Mouse (Mus musculus) mouse embryonic stem cell (cell line): ENCODE data around the gene Prkci.

ENCODE experiments used
- in situ Hi-C, 2 experiments: fragments of 300-500 bp; cut with MboI; formaldehyde crosslinking; loops; 1 replicate in 1 of 2; 3 replicates in 1 of 2; pipeline ENCODE4 v1.14.3; 2019 to 2020; ENCODE audit warnings: low sequenced_read_pairs in 2 of 2, low pct_unique_long_range_greater_than_20kb in 1 of 2, mixed read lengths in 1 of 2; ENCODE audit not compliant: unreplicated experiment in 1 of 2

The Prkci gene

DNA sequence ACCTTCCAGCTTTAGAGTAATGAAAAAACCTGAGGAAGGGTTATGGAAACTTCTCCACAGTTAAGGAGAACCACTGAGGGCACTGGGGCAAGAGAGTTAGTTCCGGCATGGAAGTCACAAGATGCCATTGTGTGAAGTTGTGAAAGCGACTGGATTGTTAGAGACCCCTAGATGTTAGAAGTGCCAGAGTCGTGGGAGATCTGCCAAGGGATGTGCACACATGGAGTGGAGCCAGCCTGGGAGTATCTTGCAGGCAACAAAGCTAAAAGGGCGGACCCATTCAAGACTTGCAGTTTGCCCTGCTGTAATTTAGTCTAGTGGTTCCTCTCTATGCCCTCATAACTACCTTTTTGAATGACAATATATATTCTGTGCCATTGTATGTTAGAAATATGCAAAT lies 25.1 kb downstream of the Prkci start:
- in situ Hi-C loops, result no loop called here

DNA sequence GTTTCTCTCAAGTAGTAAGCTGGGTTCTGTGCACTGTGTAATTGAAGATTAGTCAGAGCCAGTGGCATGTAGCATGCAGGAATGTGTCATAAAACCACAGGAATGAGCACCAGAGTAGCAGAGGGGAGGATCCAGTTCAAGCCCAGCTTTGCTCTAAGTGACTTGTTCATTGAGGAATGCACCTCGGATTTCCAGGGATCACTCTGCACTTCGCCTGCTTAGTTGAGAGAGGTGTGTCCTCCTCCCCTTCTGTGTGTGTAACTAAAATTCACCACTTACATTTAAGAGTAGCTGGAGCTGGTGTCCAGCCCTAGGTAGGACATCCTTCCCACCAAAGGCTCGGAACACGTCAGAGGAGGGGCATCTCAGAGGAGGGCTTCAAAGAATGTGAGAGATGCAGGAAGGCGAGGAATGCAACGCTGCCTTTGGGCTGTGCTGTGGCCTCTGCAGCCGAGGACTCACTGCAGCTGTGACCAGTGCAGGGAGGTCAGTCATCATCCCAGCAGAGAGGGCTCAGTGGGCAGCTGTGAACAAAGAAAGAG lies 27.4 kb downstream of the Prkci start:
- in situ Hi-C loops, result no loop called here

DNA sequence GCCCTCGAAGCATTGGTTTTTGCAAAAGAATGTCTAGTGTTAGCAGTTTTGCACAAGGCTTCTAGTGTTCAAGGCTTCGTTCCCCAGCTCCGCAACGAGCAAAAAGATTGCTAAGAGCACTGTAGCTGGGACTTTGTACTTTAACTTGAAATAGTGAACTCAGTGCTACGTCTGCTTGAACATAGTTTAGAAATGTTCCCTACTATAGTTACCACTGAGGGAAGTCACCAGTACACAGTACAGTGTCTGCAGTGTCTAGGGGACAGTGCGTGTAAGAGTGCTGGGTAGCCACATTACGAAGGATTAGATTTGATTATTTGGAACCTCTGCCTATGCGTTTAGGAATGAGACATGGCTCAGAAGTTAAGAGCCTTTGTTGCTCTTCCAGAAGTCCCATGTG lies 32.2 kb downstream of the Prkci start:
- in situ Hi-C loops, result no loop called here

DNA sequence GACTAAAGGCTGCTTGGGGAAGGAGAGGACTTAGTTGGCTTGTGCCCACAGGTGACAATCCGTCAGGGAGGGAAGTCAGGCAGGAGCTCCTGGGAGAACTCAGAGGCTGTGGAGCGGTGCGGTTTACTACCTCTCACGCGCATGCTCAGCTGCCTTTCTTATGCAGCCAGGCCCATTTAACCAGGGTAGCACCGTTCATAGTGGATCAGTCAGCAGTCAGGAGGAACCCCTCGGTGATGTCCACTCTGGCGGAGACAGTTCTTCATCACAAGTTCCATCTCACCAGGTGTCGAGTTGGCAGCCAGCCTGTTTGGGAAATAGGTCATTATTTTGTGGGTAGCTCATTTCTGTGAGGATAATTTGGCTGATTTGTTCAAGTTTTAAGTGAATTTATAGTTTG lies 36.1 kb downstream of the Prkci start:
- in situ Hi-C loops, result no loop called here

DNA sequence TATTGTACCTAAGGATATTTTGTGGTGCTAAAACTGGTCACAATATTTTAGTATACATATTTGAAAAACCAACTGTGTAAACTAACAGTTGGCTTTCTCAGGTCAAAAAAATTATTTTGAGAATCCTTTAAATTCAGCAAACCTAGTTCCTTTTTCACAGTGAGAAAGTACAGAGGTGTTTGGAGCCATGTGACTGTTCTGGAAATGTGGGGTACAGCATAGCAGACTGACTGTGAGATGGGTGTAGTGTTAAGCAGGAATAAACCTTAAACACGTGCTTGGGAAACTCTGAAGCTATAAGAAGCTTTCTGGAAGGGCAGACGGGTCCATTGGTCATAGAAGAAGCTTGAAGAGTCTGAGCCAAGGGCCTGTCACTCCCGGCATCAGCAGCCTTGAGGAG lies 38.1 kb downstream of the Prkci start:
- in situ Hi-C loops, result no loop called here

DNA sequence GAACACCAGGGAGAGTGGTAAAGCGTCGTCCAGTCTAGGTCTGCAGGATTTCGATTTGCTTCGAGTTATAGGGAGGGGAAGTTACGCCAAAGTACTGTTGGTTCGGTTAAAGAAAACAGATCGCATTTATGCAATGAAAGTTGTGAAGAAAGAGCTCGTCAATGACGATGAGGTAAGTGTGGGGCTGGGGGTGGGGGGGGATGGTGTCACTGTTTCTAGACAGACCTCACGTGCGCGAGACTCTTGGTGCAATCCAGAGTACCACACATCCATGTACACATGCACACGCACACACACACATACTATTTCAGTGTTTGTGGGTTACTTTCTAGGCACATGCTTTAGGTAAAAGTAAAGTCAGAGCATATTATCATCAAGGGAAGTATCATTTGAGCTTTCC lies 42.3 kb downstream of the Prkci start:
- in situ Hi-C loops, result no loop called here

DNA sequence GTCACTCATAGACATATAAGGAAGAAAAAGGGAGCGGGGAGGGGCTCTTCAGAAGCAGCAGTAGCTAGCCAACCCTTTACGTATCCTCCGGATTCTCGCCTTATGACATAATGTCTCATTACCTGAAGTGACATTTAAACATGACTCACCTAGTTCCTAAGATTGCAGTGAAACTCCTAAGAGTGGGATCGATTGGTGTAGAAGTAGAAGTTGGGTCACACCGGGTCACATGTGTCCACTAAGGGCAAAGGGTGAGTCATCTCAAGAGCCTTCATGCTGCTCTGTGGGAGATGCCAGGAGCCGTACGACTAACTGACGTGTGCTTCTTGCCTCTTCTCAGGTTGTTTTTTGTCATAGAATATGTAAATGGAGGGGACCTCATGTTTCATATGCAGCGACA lies 43.1 kb downstream of the Prkci start:
- in situ Hi-C loops, result no loop called here

DNA sequence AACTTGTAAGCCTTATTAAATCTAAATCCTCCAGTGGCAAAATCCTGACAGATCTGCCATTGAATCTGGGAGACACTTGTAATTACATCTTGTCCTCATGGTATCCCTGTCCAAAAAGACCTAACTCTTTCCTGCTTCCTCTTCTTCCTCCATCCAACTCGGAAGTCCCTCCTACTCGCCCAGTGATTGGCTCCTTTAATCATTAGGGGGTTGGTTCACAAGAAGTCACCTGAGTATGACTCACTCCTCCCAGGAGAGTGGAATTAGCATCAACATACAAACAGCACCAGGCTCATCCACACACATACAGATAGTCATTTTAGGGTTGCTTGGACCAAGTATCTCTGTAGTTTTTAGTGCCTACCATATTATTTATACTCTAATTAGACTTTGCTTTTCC lies 47.4 kb downstream of the Prkci start:
- in situ Hi-C loops, result no loop called here

DNA sequence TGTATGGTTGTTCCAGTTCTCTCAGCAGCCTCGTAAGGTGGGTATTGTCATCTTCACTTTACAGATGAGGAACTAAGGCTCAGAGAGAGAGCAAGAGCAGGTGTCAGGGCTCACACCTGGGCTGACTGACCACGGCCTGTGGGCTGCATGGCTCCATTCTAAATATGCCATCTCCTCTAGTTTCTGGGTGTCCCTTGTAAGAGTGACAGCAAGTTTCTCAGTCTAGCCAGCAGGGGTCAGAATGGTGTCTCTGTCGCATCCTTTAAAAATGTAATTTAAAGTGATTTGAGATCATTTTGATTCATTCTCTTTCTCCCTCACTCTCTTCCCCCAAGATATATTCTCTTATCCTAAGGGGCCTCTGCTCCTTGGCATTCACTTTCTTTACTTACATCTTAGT lies 51.7 kb downstream of the Prkci start:
- in situ Hi-C loops, result no loop called here

DNA sequence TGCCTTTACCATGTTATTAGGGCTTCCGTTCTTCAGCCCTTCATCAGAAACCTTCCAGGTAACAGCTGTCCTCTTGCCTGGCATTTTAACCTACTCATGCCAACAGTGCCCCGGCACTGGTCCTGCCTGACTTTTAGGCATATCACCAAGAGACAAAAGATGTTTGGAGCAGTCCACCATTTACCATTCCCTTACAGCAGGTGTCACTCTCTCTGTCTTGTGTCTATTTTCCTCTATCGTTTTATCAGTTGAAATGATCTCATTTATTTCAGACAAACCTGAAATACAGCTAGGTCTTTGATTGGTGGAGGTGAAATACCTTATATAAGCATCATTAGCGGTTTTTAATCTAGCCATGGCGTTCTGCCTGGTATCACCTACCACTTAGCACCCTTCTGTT lies 53.5 kb downstream of the Prkci start:
- in situ Hi-C loops, result no loop called here

DNA sequence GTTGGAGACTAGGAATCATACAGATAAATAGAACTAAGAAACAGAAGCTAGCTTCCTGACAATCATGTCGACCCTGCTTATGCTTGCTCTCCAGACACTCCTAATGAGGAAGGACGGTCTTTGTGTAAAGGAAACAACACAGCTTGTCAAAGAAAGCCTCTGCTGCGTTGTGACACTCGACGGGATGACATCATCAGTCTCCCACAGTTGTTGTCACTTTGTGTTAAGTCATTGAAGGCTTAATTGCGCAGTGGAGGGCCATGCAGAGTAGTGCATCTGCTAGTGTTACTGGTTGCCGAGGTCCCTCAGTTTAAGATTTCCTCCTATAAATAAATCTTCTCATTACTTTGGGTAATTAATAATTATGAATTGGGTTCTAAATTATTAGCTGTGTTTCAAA lies 54.8 kb downstream of the Prkci start:
- in situ Hi-C loops, result no loop called here

DNA sequence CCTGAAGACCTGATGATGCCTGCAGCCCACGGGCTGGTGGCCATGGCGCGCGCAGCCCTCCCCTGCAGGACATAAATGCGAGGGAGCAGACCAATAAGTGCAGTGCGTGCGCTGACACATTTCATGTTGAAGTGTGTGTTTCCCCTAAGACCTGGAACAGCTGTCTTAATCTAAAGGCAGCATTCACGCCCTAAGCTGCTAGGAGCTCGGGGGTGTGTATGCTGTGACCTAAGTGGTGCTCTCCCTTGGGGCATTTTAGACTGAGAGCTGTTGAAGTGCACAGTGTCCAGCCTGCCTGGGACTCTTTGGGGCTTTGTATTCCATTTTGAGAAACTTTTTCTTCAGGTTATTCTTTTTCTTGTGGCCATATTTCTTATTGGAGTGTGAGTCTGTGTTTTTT lies 56.2 kb downstream of the Prkci start:
- in situ Hi-C loops, result no loop called here

DNA sequence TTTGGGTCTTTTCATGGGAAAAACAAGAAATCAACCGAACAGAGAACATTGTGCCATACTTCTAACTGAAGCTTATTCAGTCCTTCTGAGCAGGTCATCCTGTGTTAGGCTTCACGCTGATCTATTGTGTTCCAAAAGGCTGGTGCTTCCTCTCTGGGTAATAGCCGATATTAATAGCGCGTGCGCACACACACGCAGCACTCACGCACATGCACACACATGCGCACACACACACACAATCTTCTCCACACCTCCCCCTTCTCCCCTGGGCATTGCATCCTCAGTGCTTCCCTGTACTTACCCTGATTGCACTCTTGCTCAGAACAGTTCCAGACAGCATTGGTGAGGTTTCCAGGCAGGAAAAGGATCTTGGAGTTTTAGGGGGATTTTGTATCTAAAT lies 57.6 kb downstream of the Prkci start:
- in situ Hi-C loops, result no loop called here

DNA sequence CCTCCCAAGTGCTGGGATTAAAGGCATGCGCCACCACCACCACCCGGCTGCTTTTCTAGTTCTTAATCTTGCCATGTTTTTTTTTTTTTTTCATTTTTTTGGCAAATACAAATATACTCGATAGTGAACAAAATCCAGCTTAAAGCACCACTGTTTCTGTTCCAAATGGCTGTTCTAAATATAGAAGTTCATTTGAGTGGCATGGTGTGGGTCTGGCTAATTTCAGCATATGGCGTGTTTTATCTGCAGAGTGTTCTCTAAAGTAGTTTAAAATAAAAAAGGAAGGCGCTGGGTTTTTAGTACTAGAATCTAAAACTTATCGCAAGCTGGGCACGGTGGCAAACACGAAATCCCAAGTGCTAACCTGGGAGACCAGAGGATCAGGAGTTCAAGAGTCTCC lies 59.3 kb downstream of the Prkci start:
- in situ Hi-C loops, result loop anchor here (5.0 kb wide), 2 partner anchors 37 to 82 kb away; no protein-coding TSS in a partner anchor

DNA sequence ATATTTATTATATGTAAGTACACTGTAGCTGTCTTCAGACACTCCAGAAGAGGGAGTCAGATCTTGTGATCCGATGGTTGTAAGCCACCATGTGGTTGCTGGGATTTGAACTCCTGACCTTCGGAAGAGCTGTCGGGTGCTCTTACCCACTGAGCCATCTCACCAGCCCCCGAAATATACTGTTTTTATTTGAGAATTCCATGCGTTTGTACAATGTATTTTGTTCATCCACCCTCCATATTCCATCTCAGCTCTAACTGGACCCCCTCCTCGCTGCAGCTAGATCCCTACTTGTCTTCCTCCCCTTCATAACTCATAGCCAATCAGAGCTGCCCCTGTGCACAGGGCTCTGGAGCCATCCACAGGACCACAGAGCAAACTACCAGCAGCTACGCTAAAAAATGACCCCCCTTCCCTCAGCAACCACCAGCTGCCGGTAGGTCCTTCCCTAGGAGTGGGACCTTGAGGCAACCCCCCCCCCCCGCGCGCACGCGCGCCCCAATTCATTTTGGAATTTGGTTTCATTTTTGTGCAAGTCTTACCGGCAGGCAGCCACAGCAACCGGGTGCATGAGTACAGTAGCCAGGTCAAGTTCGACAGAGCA lies 60.6 kb downstream of the Prkci start:
- in situ Hi-C loops, result loop anchor here (5.0 kb wide), 2 partner anchors 36 to 81 kb away; no protein-coding TSS in a partner anchor

DNA sequence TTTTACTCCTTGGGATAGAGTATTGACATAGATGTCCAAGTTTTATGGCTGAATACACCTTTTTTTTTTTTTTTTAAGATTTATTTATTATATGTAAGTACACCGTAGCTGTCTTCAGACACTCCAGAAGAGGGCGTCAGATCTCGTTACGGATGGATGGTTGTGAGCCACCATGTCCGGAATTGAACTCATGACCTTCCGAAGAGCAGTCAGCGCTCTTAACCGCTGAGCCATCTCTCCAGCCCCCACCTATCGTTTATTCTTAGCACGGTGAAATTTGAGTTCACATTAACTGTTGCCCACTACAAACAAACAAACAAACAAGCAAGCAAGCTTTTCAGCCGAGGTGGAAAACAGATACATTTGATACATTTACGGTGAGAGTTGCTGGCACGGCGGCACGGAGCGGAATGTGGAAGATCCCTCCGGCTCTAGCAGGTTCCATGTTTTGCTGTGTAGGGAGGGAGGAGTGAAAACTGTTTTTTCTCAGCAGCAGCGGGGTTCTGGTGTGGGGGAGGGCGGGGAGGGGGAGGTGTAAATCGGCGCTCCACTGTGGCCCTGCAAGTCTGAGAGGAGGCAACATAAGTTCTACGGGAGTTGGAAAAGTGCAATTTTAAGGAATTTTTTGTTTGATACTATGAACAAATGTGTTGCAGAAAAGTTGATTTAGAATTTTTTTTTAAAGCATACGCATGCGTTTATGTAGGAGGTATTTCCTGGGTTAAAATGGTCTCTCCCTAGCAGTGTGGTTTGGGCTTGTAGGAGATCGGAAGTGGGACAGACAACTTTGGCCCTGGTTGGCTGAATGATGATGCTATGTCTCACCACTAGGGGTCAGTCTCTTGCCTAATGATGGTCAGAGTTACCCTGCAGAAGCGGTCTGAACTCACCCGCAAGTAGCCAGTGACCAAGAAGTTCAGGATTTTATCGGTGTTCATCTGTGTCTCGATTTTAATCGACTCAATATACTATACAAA lies 61.4 kb downstream of the Prkci start:
- in situ Hi-C loops, result loop anchor here (5.0 kb wide), 2 partner anchors 35 to 80 kb away; no protein-coding TSS in a partner anchor

DNA sequence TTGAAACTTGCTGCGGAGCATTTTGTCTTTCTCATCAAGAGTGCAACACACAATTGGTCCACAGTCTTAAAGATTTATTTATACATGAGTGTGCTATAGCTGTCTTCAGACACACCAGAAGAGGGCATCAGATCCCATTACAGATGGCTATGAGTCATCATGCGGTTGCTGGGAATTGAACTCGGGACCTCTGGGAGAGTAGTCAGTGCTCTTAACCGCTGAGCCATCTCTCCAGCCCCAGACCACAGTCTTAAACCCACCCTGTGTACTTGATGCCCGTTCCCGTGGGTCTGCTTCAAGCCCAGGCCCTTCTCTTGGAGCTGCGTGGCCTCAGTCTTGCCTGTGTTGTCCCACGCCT lies 65.2 kb downstream of the Prkci start:
- in situ Hi-C loops, result no loop called here

DNA sequence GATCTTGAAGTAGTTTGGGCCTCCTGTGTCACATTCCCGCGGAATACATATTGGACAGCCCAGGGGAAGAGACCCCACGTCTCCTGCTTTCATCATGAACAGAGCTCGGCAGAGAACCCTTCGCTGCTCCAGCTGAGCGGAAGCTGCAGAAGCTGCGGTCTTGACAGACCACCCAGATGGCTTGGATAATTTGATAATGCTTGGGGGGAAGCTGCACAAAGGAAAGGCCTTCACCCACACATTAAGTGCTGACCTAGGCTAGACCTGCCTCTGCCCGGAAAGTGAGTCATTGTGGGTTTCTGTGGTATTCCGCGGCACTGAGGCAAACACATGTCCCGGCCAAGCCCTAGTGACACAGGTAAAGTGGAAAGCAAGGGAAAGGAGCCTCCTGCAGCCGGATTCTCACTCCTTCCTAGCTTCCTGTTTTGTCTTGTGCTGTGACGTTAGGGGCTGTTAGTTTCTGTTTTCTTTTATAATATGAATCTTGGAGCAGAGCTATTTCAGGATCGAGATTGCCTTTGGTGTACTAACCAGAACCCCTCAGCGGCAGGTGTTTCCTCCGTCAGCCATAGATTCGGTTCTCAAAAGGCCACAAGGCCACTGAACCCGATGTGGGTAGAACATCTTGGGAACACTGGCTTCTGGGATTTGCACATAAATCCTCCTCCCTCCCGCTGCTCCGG lies 65.7 kb downstream of the Prkci start:
- in situ Hi-C loops, result no loop called here

DNA sequence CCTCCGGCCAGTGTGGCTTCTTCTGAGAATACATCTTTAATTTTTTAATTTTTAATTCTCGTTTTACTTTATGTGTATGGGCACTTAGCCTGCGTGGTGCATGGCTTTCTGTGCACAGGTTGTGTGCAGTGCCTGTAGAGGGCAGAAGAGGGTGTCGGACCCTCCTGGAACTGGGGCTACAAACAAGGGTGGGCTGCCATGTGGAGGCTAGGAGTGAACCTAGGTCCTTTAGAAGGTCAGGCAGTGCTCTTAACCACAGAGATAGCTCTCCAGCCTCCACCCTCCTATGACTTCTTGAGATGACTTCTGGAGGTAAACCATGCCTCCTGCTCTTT lies 66.2 kb downstream of the Prkci start:
- in situ Hi-C loops, result no loop called here
